Mouse (Mus musculus) forebrain, postnatal 0 days (tissue): Measurements from ENCODE around the gene Pnpla8. TPM values are rescaled to one million over a fixed set of nuclear protein-coding genes. Genes with fewer than 3 reads are reported as not detected.

ENCODE experiments used
- ATAC-seq: fragments of 200-750 bp; cut with Nextera tagmentation; 2 replicates; pipeline ENCODE4 v1.8.0; 2017; ENCODE audit warnings: mild to moderate bottlenecking, moderate library complexity
- DNase-seq: peaks from one replicate; pipeline ENCODE4 v3.0.0-alpha.2; 2015
- H3K27ac ChIP-seq: fragments of 300-500 bp; sonication (generic); 2 replicates; pipeline ENCODE4 v1.5.1; 2014; ENCODE audit warnings: low read depth, mild to moderate bottlenecking, antibody characterized with exemption, low read length, moderate library complexity, mixed read lengths
- H3K27me3 ChIP-seq: fragments of 300-500 bp; sonication (generic); 2 replicates; pipeline ENCODE4 v1.6.1; 2014; ENCODE audit warnings: mild to moderate bottlenecking, low read length, mixed read lengths; ENCODE audit not compliant: insufficient read depth
- H3K36me3 ChIP-seq: fragments of 300-500 bp; sonication (generic); 2 replicates; pipeline ENCODE4 v1.6.1; 2014; ENCODE audit warnings: mild to moderate bottlenecking, moderate library complexity; ENCODE audit not compliant: insufficient read depth
- H3K4me1 ChIP-seq: fragments of 300-500 bp; sonication (generic); 2 replicates; pipeline ENCODE4 v1.6.1; 2014; ENCODE audit warnings: antibody characterized with exemption; ENCODE audit not compliant: insufficient read depth
- H3K4me2 ChIP-seq: fragments of 300-500 bp; sonication (generic); 2 replicates; pipeline ENCODE4 v1.6.1; 2014; ENCODE audit warnings: low read depth, mild to moderate bottlenecking, moderate library complexity
- H3K4me3 ChIP-seq: fragments of 300-500 bp; sonication (generic); 2 replicates; pipeline ENCODE4 v1.5.1; 2014; ENCODE audit warnings: low read depth, low read length, mixed read lengths
- H3K9ac ChIP-seq: fragments of 300-500 bp; sonication (generic); 2 replicates; pipeline ENCODE4 v1.6.1; 2014; ENCODE audit warnings: mild to moderate bottlenecking
- H3K9me3 ChIP-seq: fragments of 300-500 bp; sonication (generic); 2 replicates; pipeline ENCODE4 v1.6.1; 2016; ENCODE audit warnings: low read length
- CTCF ChIP-seq: sonication (generic); IDR thresholded peaks from 2 replicates; pipeline ENCODE4 v1.5.1; 2016; ENCODE audit warnings: antibody characterized with exemption, control low read depth, low read depth
- WGBS: fragments of 180-500 bp; shearing (Covaris S2); extraction: QIAGEN DNeasy Blood & Tissue Kit; methylation state at CpG from one replicate; pipeline ENCODE4 v1.1.7; 2014; 5-methylcytosine and 5-hydroxymethylcytosine counted together
- polyA plus RNA-seq: library from polyadenylated mRNA; unstranded; fragments of >200 nt; fragmentation: Nextera tagmentation; extraction: Ambion mirVana; gene quantifications from 2 replicates; pipeline ENCODE4 v1.2.1, GENCODE M21; 2015
- total RNA-seq: library from RNA; depleted of rRNA; stranded (reverse); fragments of >200 nt; gene quantifications from 2 replicates; pipeline ENCODE4 v1.2.3, GENCODE M21; 2014

Pnpla8 gene
- total and polyA plus RNA-seq, 2 experiments from 2014 or later, result 122 to 123 TPM

- Histone ChIP-seq H3K4me3 (peak within 1 kb of the TSS; percentile 99), H3K27me3 (no peaks in the 10 kb centered on the region), H3K27ac (peak within 1 kb of the TSS; percentile 90), H3K4me1 (0 out of 2 replicates have a peak, but pooled peaks cover 12% of the 10 kb centered on the region), H3K36me3 (peaks cover 4% of the 10 kb centered on the region), H3K4me2 (peak within 1 kb of the TSS; percentile 85), H3K9me3 (no peaks in the 10 kb centered on the region), H3K9ac (peak within 1 kb of the TSS; percentile 89)
- WGBS, result under 1% methylated on average over 77 of the region's 77 CpGs
- ATAC-seq (peak; percentile 98), DNase-seq (peak; percentile 100)
- peak; percentile 81 for TF ChIP-seq CTCF
These were observed 11.1 kb upstream of the Pnpla8 start, which contains the start of gene Dnajb9 for GRCm38 (mm10) chr12:44209824-44210752. Dnajb9 (minus strand) TSS chr12:44210326.

- 94% methylated on average over 3 of the region's 3 CpGs for WGBS
- Histone ChIP-seq H3K9me3 (no peaks in the 10 kb centered on the region), H3K4me1 (0 out of 2 replicates have a peak, but pooled peaks cover 12% of the 10 kb centered on the region), H3K4me3 (no peak overlapping the region), H3K27ac (no peak overlapping the region), H3K27me3 (no peaks in the 10 kb centered on the region), H3K9ac (no peak overlapping the region), H3K4me2 (no peak overlapping the region), H3K36me3 (no peaks in the 10 kb centered on the region)
- DNase-seq, result no peak
- no peak for ATAC-seq
- no peak for TF ChIP-seq CTCF
These were observed 9.6 kb upstream of the Pnpla8 start for GRCm38 (mm10) chr12:44211555-44211954.

- WGBS, result 4% methylated on average over 87 of the region's 89 CpGs
These were observed 634 bp downstream of the Pnpla8 start for GRCm38 (mm10) chr12:44221651-44222356.

GRCm38 (mm10) chr12:44223044-44223443 is 1.9 kb downstream of the Pnpla8 start:
- Histone ChIP-seq H3K27ac (no peak overlapping the region), H3K4me3 (no peak overlapping the region), H3K9ac (no peak overlapping the region), H3K9me3 (no peaks in the 10 kb centered on the region), H3K36me3 (no peaks in the 10 kb centered on the region), H3K4me1 (no peaks in the 10 kb centered on the region), H3K4me2 (no peak overlapping the region), H3K27me3 (no peaks in the 10 kb centered on the region)
- no peak for TF ChIP-seq CTCF
- 80% methylated on average over 3 of the region's 3 CpGs for WGBS
- DNase-seq (no peak), ATAC-seq (no peak)

More at GRCm38 (mm10) chr12:44221651-44222356, 634 bp downstream of the Pnpla8 start:
- ATAC-seq (peak; percentile 40), DNase-seq (peak; percentile 20)
- Histone ChIP-seq H3K27me3 (no peaks in the 10 kb centered on the region), H3K9me3 (no peaks in the 10 kb centered on the region), H3K27ac (no peak overlapping the region), H3K9ac (peak overlapping the region; percentile 64), H3K36me3 (no peaks in the 10 kb centered on the region), H3K4me3 (peak overlapping the region; percentile 58), H3K4me2 (peak overlapping the region; percentile 77), H3K4me1 (no peaks in the 10 kb centered on the region)
- TF ChIP-seq CTCF, result no peak

- Histone ChIP-seq H3K9me3 (no peaks in the 10 kb centered on the region), H3K9ac (no peak overlapping the region), H3K4me1 (no peaks in the 10 kb centered on the region), H3K27ac (no peak overlapping the region), H3K27me3 (no peaks in the 10 kb centered on the region), H3K4me2 (no peak overlapping the region), H3K36me3 (no peaks in the 10 kb centered on the region), H3K4me3 (no peak overlapping the region)
- DNase-seq, result no peak
- TF ChIP-seq CTCF, result no peak
- WGBS, result 77% methylated on average over 3 of the region's 3 CpGs
- no peak for ATAC-seq
These were observed 3.5 kb downstream of the Pnpla8 start for GRCm38 (mm10) chr12:44224650-44225049.

GRCm38 (mm10) chr12:44241090-44241489 is 19.9 kb downstream of the Pnpla8 start:
- Histone ChIP-seq H3K27ac (no peak overlapping the region), H3K4me3 (no peak overlapping the region), H3K9me3 (no peaks in the 10 kb centered on the region), H3K4me1 (no peaks in the 10 kb centered on the region), H3K36me3 (no peaks in the 10 kb centered on the region), H3K27me3 (no peaks in the 10 kb centered on the region), H3K9ac (no peak overlapping the region), H3K4me2 (no peak overlapping the region)
- 66% methylated on average over 7 of the region's 7 CpGs for WGBS
- DNase-seq, result no peak
- no peak for ATAC-seq
- no peak for TF ChIP-seq CTCF
